Comparison of ENCODE assay signal across 27 mouse cellular contexts in genomic region chr10:68351441-68351840, GRCm38 (mm10).
DNase-seq lines count a peak whose midpoint lies in the region; ATAC-seq and TF ChIP-seq lines count a peak whose summit lies in the region.
"Had no signal": no experiment of that assay in that cellular context is flagged by ENCODE, and none has a peak within 500 bp of the region (broad histone marks: within the 10 kb centered on the region; RNA-seq: fewer than 3 reads in every experiment).

No protein-coding gene starts in this region.

- no peaks in the 10 kb centered on the region for H3K36me3 ChIP-seq in embryonic facial prominence, embryonic 13.5 days
- no peaks in the 10 kb centered on the region for H3K36me3 ChIP-seq in embryonic facial prominence, embryonic 10.5 days (replicated peaks)
- H3K36me3 ChIP-seq in kidney, embryonic 14.5 days (ENCODE audit: control insufficient read depth, insufficient read depth, low read length) = no peaks in the 10 kb centered on the region
- no peaks in the 10 kb centered on the region for H3K36me3 ChIP-seq in liver, adult 2 months (ENCODE audit: control insufficient read depth, insufficient read depth, low read length)
- H3K36me3 ChIP-seq in liver, embryonic 12.5 days = no peaks in the 10 kb centered on the region
- no peaks in the 10 kb centered on the region for H3K36me3 ChIP-seq in midbrain, embryonic 11.5 days (ENCODE audit: control insufficient read depth, insufficient read depth, low read length)
- H3K36me3 ChIP-seq in midbrain, embryonic 13.5 days = no peaks in the 10 kb centered on the region
- H3K36me3 ChIP-seq: embryonic facial prominence, embryonic 15.5 days; heart, embryonic 10.5 days; heart, embryonic 15.5 days; intestine, embryonic 15.5 days; limb, embryonic 13.5 days; midbrain, embryonic 12.5 days; neural tube, embryonic 13.5 days had no signal

- no peak overlapping the region for H3K9ac ChIP-seq in embryonic facial prominence, embryonic 13.5 days
- no peak overlapping the region for H3K9ac ChIP-seq in kidney, embryonic 14.5 days (ENCODE audit: low read depth, low read length)
- no peak overlapping the region for H3K9ac ChIP-seq in liver, adult 2 months (ENCODE audit: low read depth, low read length)
- H3K9ac ChIP-seq in liver, embryonic 12.5 days = no peak overlapping the region
- H3K9ac ChIP-seq in midbrain, embryonic 11.5 days (ENCODE audit: low read length) = no peak overlapping the region
- no peak overlapping the region for H3K9ac ChIP-seq in midbrain, embryonic 13.5 days (replicated peaks)
- H3K9ac ChIP-seq: embryonic facial prominence, embryonic 15.5 days; forebrain, embryonic 13.5 days; heart, embryonic 15.5 days; intestine, embryonic 15.5 days; limb, embryonic 13.5 days; midbrain, embryonic 12.5 days; neural tube, embryonic 13.5 days had no signal

- H3K4me3 ChIP-seq in embryonic facial prominence, embryonic 13.5 days = no peak overlapping the region
- no peak overlapping the region for H3K4me3 ChIP-seq in embryonic facial prominence, embryonic 10.5 days
- H3K4me3 ChIP-seq in kidney, embryonic 14.5 days (ENCODE audit: low read length) = no peak overlapping the region
- no peak overlapping the region for H3K4me3 ChIP-seq in liver, adult 2 months (ENCODE audit: insufficient read depth, low read depth, low read length)
- no peak overlapping the region for H3K4me3 ChIP-seq in liver, embryonic 12.5 days
- H3K4me3 ChIP-seq in midbrain, embryonic 11.5 days (ENCODE audit: low read depth, low read length) = no peak overlapping the region
- no peak overlapping the region for H3K4me3 ChIP-seq in midbrain, embryonic 13.5 days (replicated peaks)
- H3K4me3 ChIP-seq: embryonic facial prominence, embryonic 15.5 days; forebrain, embryonic 13.5 days; heart, embryonic 10.5 days; heart, embryonic 15.5 days; intestine, embryonic 15.5 days; limb, embryonic 13.5 days; midbrain, embryonic 12.5 days; neural tube, embryonic 13.5 days had no signal

- peak overlapping the region; percentile 48; the same call in 1 of the 2 replicates for H3K27ac ChIP-seq in embryonic facial prominence, embryonic 13.5 days
- H3K27ac ChIP-seq in embryonic facial prominence, embryonic 10.5 days (replicated peaks) = no peak overlapping the region
- H3K27ac ChIP-seq in kidney, embryonic 14.5 days (ENCODE audit: low read depth, low read length) = peak overlapping the region; percentile 76
- peak overlapping the region; percentile 16; the same call in 1 of the 2 replicates for H3K27ac ChIP-seq in liver, adult 2 months (replicated peaks; ENCODE audit: insufficient read depth, low read depth, low read length)
- no peak overlapping the region for H3K27ac ChIP-seq in liver, embryonic 12.5 days
- no peak overlapping the region for H3K27ac ChIP-seq in midbrain, embryonic 11.5 days (ENCODE audit: low read depth, low read length)
- H3K27ac ChIP-seq in midbrain, embryonic 13.5 days = no peak overlapping the region
- H3K27ac ChIP-seq: embryonic facial prominence, embryonic 15.5 days; forebrain, embryonic 13.5 days; heart, embryonic 10.5 days; heart, embryonic 15.5 days; intestine, embryonic 15.5 days; limb, embryonic 13.5 days; midbrain, embryonic 12.5 days; neural tube, embryonic 13.5 days had no signal

- no peak for TF ChIP-seq POLR2A in liver, adult 2 months (IDR thresholded peaks at IDR 0.05; ENCODE audit: extremely low read depth, insufficient read depth, low read length)

- H3K4me1 ChIP-seq in embryonic facial prominence, embryonic 13.5 days = peaks cover 40% of the 10 kb centered on the region
- H3K4me1 ChIP-seq in embryonic facial prominence, embryonic 10.5 days = peaks cover 44% of the 10 kb centered on the region
- peaks cover 24% of the 10 kb centered on the region; the same call in 1 of the 2 replicates for H3K4me1 ChIP-seq in kidney, embryonic 14.5 days (ENCODE audit: control insufficient read depth, insufficient read depth, low read length)
- H3K4me1 ChIP-seq in liver, adult 2 months (ENCODE audit: control insufficient read depth, insufficient read depth, low read length) = peaks cover 19% of the 10 kb centered on the region
- H3K4me1 ChIP-seq in liver, embryonic 12.5 days = no peaks in the 10 kb centered on the region
- H3K4me1 ChIP-seq in midbrain, embryonic 11.5 days (ENCODE audit: control insufficient read depth, insufficient read depth, low read length) = peaks cover 11% of the 10 kb centered on the region
- H3K4me1 ChIP-seq in midbrain, embryonic 13.5 days (replicated peaks) = peaks cover 25% of the 10 kb centered on the region

- no peak overlapping the region for H3K4me2 ChIP-seq in embryonic facial prominence, embryonic 13.5 days
- no peak overlapping the region for H3K4me2 ChIP-seq in kidney, embryonic 14.5 days (replicated peaks; ENCODE audit: low read depth, low read length)
- no peak overlapping the region for H3K4me2 ChIP-seq in liver, embryonic 12.5 days
- H3K4me2 ChIP-seq in midbrain, embryonic 11.5 days = no peak overlapping the region
- H3K4me2 ChIP-seq in midbrain, embryonic 13.5 days (replicated peaks) = no peak overlapping the region
- H3K4me2 ChIP-seq: embryonic facial prominence, embryonic 15.5 days; forebrain, embryonic 13.5 days; heart, embryonic 15.5 days; limb, embryonic 13.5 days; midbrain, embryonic 12.5 days; neural tube, embryonic 13.5 days had no signal

- 48% methylated on average over 5 of the region's 5 CpGs for WGBS in embryonic facial prominence, embryonic 13.5 days
- 84% methylated on average over 5 of the region's 5 CpGs for WGBS in embryonic facial prominence, embryonic 10.5 days
- 52% methylated on average over 5 of the region's 5 CpGs for WGBS in kidney, embryonic 14.5 days
- 28% methylated on average over 5 of the region's 5 CpGs for WGBS in liver, adult 2 months
- 68% methylated on average over 5 of the region's 5 CpGs for WGBS in liver, embryonic 12.5 days (ENCODE audit: insufficient replicate concordance)
- 80% methylated on average over 5 of the region's 5 CpGs for WGBS in midbrain, embryonic 11.5 days
- 80% methylated on average over 5 of the region's 5 CpGs for WGBS in midbrain, embryonic 13.5 days

- no peak for TF ChIP-seq CTCF in liver, adult 2 months (IDR thresholded peaks at IDR 0.05; ENCODE audit: low read depth, low read length)

- H3K27me3 ChIP-seq in embryonic facial prominence, embryonic 13.5 days = no peaks in the 10 kb centered on the region
- no peaks in the 10 kb centered on the region for H3K27me3 ChIP-seq in embryonic facial prominence, embryonic 10.5 days (replicated peaks; ENCODE audit: low read depth, poor library complexity, severe bottlenecking)
- H3K27me3 ChIP-seq in kidney, embryonic 14.5 days (ENCODE audit: control insufficient read depth, insufficient read depth, low read length) = no peaks in the 10 kb centered on the region
- H3K27me3 ChIP-seq in liver, adult 2 months (ENCODE audit: control insufficient read depth, insufficient read depth, low read length) = no peaks in the 10 kb centered on the region
- no peaks in the 10 kb centered on the region for H3K27me3 ChIP-seq in liver, embryonic 12.5 days (replicated peaks)
- no peaks in the 10 kb centered on the region for H3K27me3 ChIP-seq in midbrain, embryonic 11.5 days (ENCODE audit: control insufficient read depth, insufficient read depth, low read length)
- H3K27me3 ChIP-seq in midbrain, embryonic 13.5 days = no peaks in the 10 kb centered on the region
- H3K27me3 ChIP-seq: CH12.LX; embryonic facial prominence, embryonic 15.5 days; forebrain, embryonic 13.5 days; heart, embryonic 15.5 days; intestine, embryonic 15.5 days; limb, embryonic 13.5 days; midbrain, embryonic 12.5 days; neural tube, embryonic 13.5 days had no signal

- no peak for DNase-seq in embryonic facial prominence, embryonic 10.5 days (ENCODE audit: low spot score)
- no peak for DNase-seq in kidney, postnatal 10 days
- peak; percentile 58 for DNase-seq in liver, adult 2 months (ENCODE audit: extremely low read depth, low read depth, low spot score)
- peak; percentile 72 for DNase-seq in midbrain, embryonic 11.5 days (ENCODE audit: low spot score, missing footprints)
- DNase-seq: adrenal gland, adult 2 months; adrenal gland, postnatal 36 days; cerebellum, adult 18-20 months; cerebellum, postnatal 10 days; gastrocnemius, postnatal 10 days; layer of hippocampus, adult 9-11 months; lung, adult 18-20 months; lung, postnatal 36 days had no signal

- H3K79me2 ChIP-seq in liver, adult 2 months (ENCODE audit: control insufficient read depth, insufficient read depth, low read length) = no peaks in the 10 kb centered on the region

- ATAC-seq in embryonic facial prominence, embryonic 13.5 days (ENCODE audit: insufficient number of reproducible peaks, insufficient read depth, low FRiP score, low TSS enrichment, low read depth) = no peak
- no peak for ATAC-seq in kidney, embryonic 14.5 days (ENCODE audit: low FRiP score, low TSS enrichment)
- no peak for ATAC-seq in liver, embryonic 12.5 days
- ATAC-seq in midbrain, embryonic 11.5 days (ENCODE audit: low FRiP score) = no peak
- no peak for ATAC-seq in midbrain, embryonic 13.5 days
- ATAC-seq: activated CD4-positive, CD25-positive, alpha-beta regulatory T cell, adult 4 months; forebrain, embryonic 13.5 days; hindbrain, embryonic 16.5 days had no signal

- H3K9me3 ChIP-seq in embryonic facial prominence, embryonic 13.5 days = no peaks in the 10 kb centered on the region
- no peaks in the 10 kb centered on the region for H3K9me3 ChIP-seq in embryonic facial prominence, embryonic 10.5 days
- H3K9me3 ChIP-seq in kidney, embryonic 14.5 days (ENCODE audit: control insufficient read depth, low read length) = no peaks in the 10 kb centered on the region
- H3K9me3 ChIP-seq in liver, embryonic 12.5 days (replicated peaks) = no peaks in the 10 kb centered on the region
- no peaks in the 10 kb centered on the region for H3K9me3 ChIP-seq in midbrain, embryonic 11.5 days (ENCODE audit: control insufficient read depth, low read length)
- H3K9me3 ChIP-seq in midbrain, embryonic 13.5 days = no peaks in the 10 kb centered on the region
- H3K9me3 ChIP-seq: embryonic facial prominence, embryonic 15.5 days; forebrain, embryonic 13.5 days; heart, embryonic 10.5 days; heart, embryonic 15.5 days; intestine, embryonic 15.5 days; limb, embryonic 13.5 days; midbrain, embryonic 12.5 days; neural tube, embryonic 13.5 days had no signal

Comparison
In these comparisons a context has a peak if more than half of its experiments do, and no peak if none do; other contexts are left out.
1. H3K27ac ChIP-seq: peak in embryonic facial prominence, embryonic 13.5 days (single experiment), kidney, embryonic 14.5 days (single experiment) and liver, adult 2 months (single experiment); none in embryonic facial prominence, embryonic 10.5 days (single experiment), liver, embryonic 12.5 days (single experiment), midbrain, embryonic 11.5 days (single experiment) and midbrain, embryonic 13.5 days (single experiment).
2. DNase-seq: peak in liver, adult 2 months (single experiment) and midbrain, embryonic 11.5 days (single experiment); none in embryonic facial prominence, embryonic 10.5 days (single experiment) and kidney, postnatal 10 days (single experiment).